Mouse (Mus musculus) hindbrain, embryonic 14.5 days (tissue): ENCODE results near the gene Wdr25. TPM values are rescaled to one million over a fixed set of nuclear protein-coding genes. Genes with fewer than 3 reads are reported as not detected.

Source experiments
- ATAC-seq: fragments of 200-750 bp; cut with Nextera tagmentation; 2 replicates; pipeline ENCODE4 v1.8.0; 2017; ENCODE audit warnings: moderate number of reproducible peaks, mild to moderate bottlenecking, moderate TSS enrichment, moderate library complexity; ENCODE audit not compliant: low FRiP score
- DNase-seq: peaks from one replicate; pipeline ENCODE4 v3.0.0-alpha.2; 2015; ENCODE audit warnings: low spot score
- H3K27ac ChIP-seq: fragments of 300-500 bp; sonication (generic); 2 replicates; pipeline ENCODE4 v1.5.1; 2014; ENCODE audit warnings: mild to moderate bottlenecking, moderate library complexity
- H3K27me3 ChIP-seq: fragments of 300-500 bp; sonication (generic); 2 replicates; pipeline ENCODE4 v1.6.1; 2014; ENCODE audit warnings: mild to moderate bottlenecking, low read length, mixed read lengths; ENCODE audit not compliant: control insufficient read depth, insufficient read depth
- H3K36me3 ChIP-seq: fragments of 300-500 bp; sonication (generic); replicated peaks from 2 replicates; pipeline ENCODE4 v1.6.1; 2014; ENCODE audit not compliant: control insufficient read depth, insufficient read depth
- H3K4me1 ChIP-seq: fragments of 300-500 bp; sonication (generic); replicated peaks from 2 replicates; pipeline ENCODE4 v1.6.1; 2014; ENCODE audit warnings: antibody characterized with exemption, low read length, mixed read lengths; ENCODE audit not compliant: control insufficient read depth, insufficient read depth
- H3K4me2 ChIP-seq: fragments of 300-500 bp; sonication (generic); replicated peaks from 2 replicates; pipeline ENCODE4 v1.6.1; 2014; ENCODE audit warnings: mild to moderate bottlenecking, moderate library complexity
- H3K4me3 ChIP-seq: fragments of 300-500 bp; sonication (generic); replicated peaks from 2 replicates; pipeline ENCODE4 v1.5.1; 2014; ENCODE audit warnings: mild to moderate bottlenecking, low read length
- H3K9ac ChIP-seq: fragments of 300-500 bp; sonication (generic); 2 replicates; pipeline ENCODE4 v1.6.1; 2014
- H3K9me3 ChIP-seq: fragments of 300-500 bp; sonication (generic); 2 replicates; pipeline ENCODE4 v1.6.1; 2016; ENCODE audit warnings: low read length; ENCODE audit not compliant: control insufficient read depth
- WGBS: fragments of 180-500 bp; shearing (Covaris S2); extraction: QIAGEN DNeasy Blood & Tissue Kit; methylation state at CpG from one replicate; pipeline ENCODE4 v1.1.7; 2014; 5-methylcytosine and 5-hydroxymethylcytosine counted together
- polyA plus RNA-seq: library from polyadenylated mRNA; unstranded; fragments of >200 nt; fragmentation: Nextera tagmentation; extraction: Ambion mirVana; gene quantifications from 2 replicates; pipeline ENCODE4 v1.2.1, GENCODE M21; 2014

The Wdr25 gene
- polyA plus RNA-seq, 1 experiment from 2014 or later: 4.0 TPM

DNA sequence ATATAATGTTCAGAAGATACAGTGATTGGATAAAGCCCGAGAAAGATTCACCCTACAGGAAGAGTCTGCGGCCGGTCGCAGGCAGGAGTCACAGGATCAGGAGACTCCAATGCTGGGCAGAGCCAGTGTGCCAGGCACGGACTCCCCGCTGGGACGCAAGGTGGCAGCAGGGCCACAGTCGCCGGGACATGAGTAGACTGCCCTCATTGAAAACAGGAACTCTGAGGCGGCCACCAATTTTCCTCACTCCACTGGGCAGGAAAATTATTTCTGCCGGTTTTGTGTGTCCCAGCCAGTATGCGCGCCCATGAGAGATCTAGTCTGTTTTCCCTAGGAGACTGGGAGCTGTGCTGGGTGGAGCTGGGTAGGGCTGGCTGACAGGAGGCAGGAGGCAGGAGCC is 177.8 kb downstream of the Wdr25 start:
- DNase-seq (no peak), ATAC-seq (no peak)
- H3K4me1 ChIP-seq: peaks cover 16% of the 10 kb centered on the region
- H3K9me3 ChIP-seq: no peaks in the 10 kb centered on the region
- H3K9ac ChIP-seq: no peak overlapping the region
- WGBS: 74% methylated on average over 13 of the region's 13 CpGs
- H3K4me3 ChIP-seq: no peak overlapping the region
- H3K27me3 ChIP-seq: no peaks in the 10 kb centered on the region
- no peak overlapping the region for H3K4me2 ChIP-seq
- H3K36me3 ChIP-seq: no peaks in the 10 kb centered on the region
- no peak overlapping the region for H3K27ac ChIP-seq

- WGBS: 91% methylated on average over 6 of the region's 6 CpGs
- no peak for DNase-seq
These were observed 180.7 kb downstream of the Wdr25 start for GRCm38 (mm10) chr12:109074106-109074505.

DNA sequence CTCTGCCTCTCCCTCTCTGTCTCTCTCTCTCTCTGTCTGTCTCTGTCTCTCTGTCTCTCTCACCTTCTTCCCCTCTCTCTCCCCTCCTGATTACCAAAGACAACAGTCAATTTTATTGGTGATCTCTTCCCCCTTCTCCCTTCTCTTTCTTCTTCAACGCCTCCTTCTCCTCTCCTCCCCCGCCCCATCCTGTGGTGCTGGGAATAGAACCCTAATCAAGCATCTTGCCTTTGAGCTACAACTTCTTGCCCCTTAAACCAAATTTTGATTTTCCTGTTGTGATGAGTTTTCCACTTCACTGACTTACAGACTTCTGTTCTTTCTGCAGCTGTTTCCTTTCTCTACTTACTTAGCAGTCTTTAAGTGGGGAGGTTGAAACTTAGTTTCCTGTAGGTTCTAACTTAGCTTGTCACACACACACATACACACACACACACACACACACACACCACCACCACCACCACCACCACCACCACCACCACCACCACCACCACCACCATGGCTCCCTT is 181.4 kb downstream of the Wdr25 start:
- no peaks in the 10 kb centered on the region for H3K4me1 ChIP-seq
- no peak overlapping the region for H3K4me2 ChIP-seq
- H3K27ac ChIP-seq: no peak overlapping the region
- no peak overlapping the region for H3K9ac ChIP-seq
- H3K36me3 ChIP-seq: no peaks in the 10 kb centered on the region
- H3K27me3 ChIP-seq: no peaks in the 10 kb centered on the region
- 79% methylated on average over 2 of the region's 2 CpGs for WGBS
- H3K9me3 ChIP-seq: no peaks in the 10 kb centered on the region
- DNase-seq (no peak), ATAC-seq (no peak)
- H3K4me3 ChIP-seq: no peak overlapping the region

More at GRCm38 (mm10) chr12:109074106-109074505, 180.7 kb downstream of the Wdr25 start:
- no peaks in the 10 kb centered on the region for H3K9me3 ChIP-seq
- no peak overlapping the region for H3K4me2 ChIP-seq
- H3K36me3 ChIP-seq: no peaks in the 10 kb centered on the region
- no peaks in the 10 kb centered on the region for H3K4me1 ChIP-seq
- H3K27ac ChIP-seq: no peak overlapping the region
- no peak overlapping the region for H3K4me3 ChIP-seq
- no peak overlapping the region for H3K9ac ChIP-seq
- no peaks in the 10 kb centered on the region for H3K27me3 ChIP-seq
- ATAC-seq: no peak

DNA sequence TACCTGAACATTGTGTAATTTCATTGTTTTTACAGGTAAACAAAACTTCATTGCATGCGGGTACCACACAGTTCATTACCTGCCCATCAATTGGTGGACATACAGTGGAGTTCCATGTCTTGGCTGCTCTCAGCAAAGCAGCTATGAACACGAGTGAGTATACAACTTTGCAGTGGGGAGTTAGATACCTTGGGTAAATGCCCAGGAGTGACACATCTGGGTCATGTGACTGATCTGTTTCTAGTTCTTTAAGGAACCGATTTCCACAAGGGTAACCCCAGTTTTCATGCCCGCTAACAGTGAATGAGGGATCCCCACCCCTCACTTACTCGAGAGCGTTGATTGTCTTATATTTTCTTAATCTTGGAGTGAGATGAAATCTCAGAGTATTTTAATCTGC is 183.6 kb downstream of the Wdr25 start:
- 86% methylated on average over 6 of the region's 6 CpGs for WGBS
- Histone ChIP-seq H3K4me1 (no peaks in the 10 kb centered on the region), H3K27ac (no peak overlapping the region), H3K4me3 (no peak overlapping the region), H3K4me2 (no peak overlapping the region), H3K9me3 (no peaks in the 10 kb centered on the region), H3K27me3 (no peaks in the 10 kb centered on the region), H3K9ac (no peak overlapping the region), H3K36me3 (no peaks in the 10 kb centered on the region)
- DNase-seq (no peak), ATAC-seq (no peak)

Other genes with a start within 250 kb of the Wdr25 start
- gene Degs2, start 191.3 kb upstream of the Wdr25 start, polyA plus RNA-seq: 1.2 and 2.1 TPM in 2 replicates
- 14.9 and 16.0 TPM in 2 replicates for gene Yy1, start 100.7 kb upstream of the Wdr25 start, polyA plus RNA-seq
- 18.6 and 19.7 TPM in 2 replicates for gene Slc25a29, start 57.7 kb upstream of the Wdr25 start, polyA plus RNA-seq
- gene Slc25a47, start 57.6 kb upstream of the Wdr25 start, polyA plus RNA-seq: 7.2 and 7.9 TPM in 2 replicates
- gene Wars, start 543 bp downstream of the Wdr25 start, polyA plus RNA-seq: 101 and 111 TPM in 2 replicates
- 38.1 and 44.4 TPM in 2 replicates for gene Begain, start 174.6 kb downstream of the Wdr25 start, polyA plus RNA-seq